8 mouse cellular contexts compared by ENCODE assay signal in genomic region chr12:98746131-98746530, GRCm38 (mm10). TPM values are rescaled to one million over a fixed set of nuclear protein-coding genes. Genes with fewer than 3 reads are reported as not detected.
A peak's percentile ranks its signal among the peaks of the same experiment; 100 is the strongest.
DNase-seq lines count a peak whose midpoint lies in the region; ATAC-seq lines count a peak whose summit lies in the region.

No protein-coding gene starts in this region.

- intact Hi-C loops in heart, postnatal 36 days (cut with DNase I): no loop called here

- peaks cover 27% of the 10 kb centered on the region for H3K4me1 ChIP-seq in forebrain, embryonic 12.5 days
- peaks cover 10% of the 10 kb centered on the region for H3K4me1 ChIP-seq in limb, embryonic 10.5 days
- peaks cover 18% of the 10 kb centered on the region for H3K4me1 ChIP-seq in midbrain, embryonic 10.5 days

- H3K9ac ChIP-seq in forebrain, embryonic 12.5 days: no peak overlapping the region

- no peak overlapping the region for H3K4me3 ChIP-seq in forebrain, embryonic 12.5 days (replicated peaks)
- H3K4me3 ChIP-seq in limb, embryonic 10.5 days: 0 out of 2 replicates have a peak overlapping the region, but pooled peaks have one; percentile 92
- 0 out of 2 replicates have a peak overlapping the region, but pooled peaks have one; percentile 85 for H3K4me3 ChIP-seq in midbrain, embryonic 10.5 days

- no peaks in the 10 kb centered on the region for H3K27me3 ChIP-seq in forebrain, embryonic 12.5 days
- H3K27me3 ChIP-seq in limb, embryonic 10.5 days (ENCODE audit: low read depth, poor library complexity, severe bottlenecking): no peaks in the 10 kb centered on the region
- H3K27me3 ChIP-seq in midbrain, embryonic 10.5 days (ENCODE audit: low read depth, poor library complexity, severe bottlenecking): no peaks in the 10 kb centered on the region

- ATAC-seq in forebrain, embryonic 12.5 days (ENCODE audit: low FRiP score): peak; percentile 59

- no peak overlapping the region for H3K27ac ChIP-seq in forebrain, embryonic 12.5 days
- H3K27ac ChIP-seq in limb, embryonic 10.5 days: no peak overlapping the region
- no peak overlapping the region; the same call in none of the 2 replicates for H3K27ac ChIP-seq in midbrain, embryonic 10.5 days (replicated peaks)

- H3K36me3 ChIP-seq in forebrain, embryonic 12.5 days (replicated peaks): no peaks in the 10 kb centered on the region; the same call in 1 of the 2 replicates
- H3K36me3 ChIP-seq in limb, embryonic 10.5 days: peaks cover 12% of the 10 kb centered on the region
- H3K36me3 ChIP-seq in midbrain, embryonic 10.5 days: peaks cover 14% of the 10 kb centered on the region

- H3K4me2 ChIP-seq in forebrain, embryonic 12.5 days: no peak overlapping the region

- 10% methylated on average over 2 of the region's 2 CpGs for WGBS in forebrain, embryonic 12.5 days
- 16% methylated on average over 2 of the region's 2 CpGs for WGBS in limb, embryonic 10.5 days
- WGBS in midbrain, embryonic 10.5 days: 11% methylated on average over 2 of the region's 2 CpGs

- DNase-seq in cerebellum, adult 11-12 months: peak; percentile 60
- DNase-seq in cerebellum, postnatal 4 days (ENCODE audit: low spot score in 2 of 2): no peak
- DNase-seq in adrenal gland, postnatal 25 days: peak; percentile 50
- DNase-seq in heart, postnatal 36 days: peak; percentile 49 to 52
- peak; percentile 58 for DNase-seq in limb, embryonic 10.5 days (ENCODE audit: low spot score)
- DNase-seq in midbrain, embryonic 10.5 days (ENCODE audit: low spot score): peak; percentile 52
- DNase-seq in spleen, postnatal 4 days (ENCODE audit: low spot score in 2 of 2): peak; percentile 73 to 80

- no peaks in the 10 kb centered on the region for H3K9me3 ChIP-seq in forebrain, embryonic 12.5 days
- H3K9me3 ChIP-seq in limb, embryonic 10.5 days (replicated peaks): no peaks in the 10 kb centered on the region
- H3K9me3 ChIP-seq in midbrain, embryonic 10.5 days (replicated peaks): no peaks in the 10 kb centered on the region

RNA-seq across cellular contexts. Expression of gene Zc3h14, which starts 0.6 kb away (rescaled TPM):
- 90.7 and 130 TPM in 2 replicates for total RNA-seq in adrenal gland, postnatal 25 days (2021)
- polyA plus RNA-seq in forebrain, embryonic 12.5 days (2016; fragmentation: Nextera tagmentation; extraction: Ambion mirVana): 156 and 160 TPM in 2 replicates
- 10 to 100 TPM; 59.0 to 59.9 TPM for total RNA-seq in heart, postnatal 36 days (2021)
- 127 and 141 TPM in 2 replicates for polyA plus RNA-seq in limb, embryonic 10.5 days (2016; fragmentation: Nextera tagmentation; extraction: Ambion mirVana)
- 135 and 139 TPM in 2 replicates for polyA plus RNA-seq in midbrain, embryonic 10.5 days (2016; fragmentation: Nextera tagmentation; extraction: Ambion mirVana)

RNA-seq across cellular contexts. Expression of gene Ptpn21, which starts 8.9 kb away (rescaled TPM):
- total RNA-seq in adrenal gland, postnatal 25 days (2021): 20.8 and 24.0 TPM in 2 replicates
- 8.6 and 9.8 TPM in 2 replicates for polyA plus RNA-seq in forebrain, embryonic 12.5 days (2016; fragmentation: Nextera tagmentation; extraction: Ambion mirVana)
- total RNA-seq in heart, postnatal 36 days (2021): 10 to 100 TPM; 28.3 to 31.5 TPM
- 5.1 and 6.0 TPM in 2 replicates for polyA plus RNA-seq in limb, embryonic 10.5 days (2016; fragmentation: Nextera tagmentation; extraction: Ambion mirVana)
- polyA plus RNA-seq in midbrain, embryonic 10.5 days (2016; fragmentation: Nextera tagmentation; extraction: Ambion mirVana): 5.6 and 7.2 TPM in 2 replicates

Comparison
In these comparisons a context has a peak if more than half of its experiments do, and no peak if none do; other contexts are left out.
1. DNase-seq: peak in cerebellum, adult 11-12 months (single experiment), adrenal gland, postnatal 25 days (single experiment), heart, postnatal 36 days (2 of 2), limb, embryonic 10.5 days (single experiment), midbrain, embryonic 10.5 days (single experiment) and spleen, postnatal 4 days (2 of 2); none in cerebellum, postnatal 4 days (0 of 2).